Mouse (Mus musculus) testis, adult 2 months (tissue): ENCODE results near the gene Rag2.

ENCODE experiments used
- CTCF ChIP-seq: fragments of 200-500 bp; IDR thresholded peaks from 2 replicates; pipeline ENCODE4 v1.5.1; 2012; ENCODE audit warnings: low read depth, mild to moderate bottlenecking, inconsistent platforms, low read length, moderate library complexity; ENCODE audit not compliant: control insufficient read depth, insufficient read depth, insufficient replicate concordance
- POLR2A ChIP-seq: fragments of 200-500 bp; IDR thresholded peaks from 2 replicates; pipeline ENCODE4 v1.6.1; 2012; ENCODE audit warnings: low read depth, mild to moderate bottlenecking, inconsistent platforms, low read length, moderate library complexity; ENCODE audit not compliant: control insufficient read depth

DNA sequence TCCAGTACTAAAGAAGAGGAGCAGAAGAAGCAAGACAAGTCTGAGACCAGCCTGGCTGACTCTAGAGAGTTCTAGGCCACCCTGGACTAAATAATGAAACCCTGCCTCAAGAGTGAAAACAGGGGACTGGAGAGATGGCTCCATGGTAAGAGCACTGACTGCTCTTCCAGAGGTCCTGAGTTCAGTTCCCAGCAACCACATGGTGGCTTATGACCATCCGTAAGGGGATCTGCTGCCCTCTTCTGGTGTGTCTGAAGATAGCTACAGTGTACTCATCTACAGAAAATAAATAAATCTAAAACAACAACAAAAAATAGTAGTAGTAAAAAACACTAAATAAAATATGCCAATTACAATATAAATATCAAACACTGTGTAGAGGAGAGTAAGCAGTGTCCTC is 21.3 kb downstream of the Rag2 start:
- TF ChIP-seq CTCF (no peak), POLR2A (no peak)
